Mouse (Mus musculus) intestine, postnatal 0 days (tissue): ENCODE measurements around the gene Hs3st5. TPM values are rescaled to one million over a fixed set of nuclear protein-coding genes. Genes with fewer than 3 reads are reported as not detected.
A peak's percentile ranks its signal among the peaks of the same experiment; 100 is the strongest.

Source experiments
- ATAC-seq: fragments of 200-750 bp; cut with Nextera tagmentation; 2 replicates; pipeline ENCODE4 v1.8.0; 2017; ENCODE audit warnings: mild to moderate bottlenecking, moderate TSS enrichment, moderate library complexity
- H3K27ac ChIP-seq: fragments of 300-500 bp; sonication (generic); 2 replicates; pipeline ENCODE4 v1.5.1; 2014; ENCODE audit warnings: mild to moderate bottlenecking, low read depth, low read length, moderate library complexity
- H3K27me3 ChIP-seq: fragments of 300-500 bp; sonication (generic); replicated peaks from 2 replicates; pipeline ENCODE4 v1.6.1; 2014; ENCODE audit warnings: low read length, mixed read lengths; ENCODE audit not compliant: control insufficient read depth, insufficient read depth
- H3K36me3 ChIP-seq: fragments of 300-500 bp; sonication (generic); 2 replicates; pipeline ENCODE4 v1.6.1; 2014; ENCODE audit warnings: mild to moderate bottlenecking, moderate library complexity; ENCODE audit not compliant: control insufficient read depth, insufficient read depth
- H3K4me1 ChIP-seq: fragments of 300-500 bp; sonication (generic); replicated peaks from 2 replicates; pipeline ENCODE4 v1.6.1; 2014; ENCODE audit warnings: antibody characterized with exemption, low read length, mixed read lengths; ENCODE audit not compliant: control insufficient read depth, insufficient read depth
- H3K4me2 ChIP-seq: fragments of 300-500 bp; sonication (generic); replicated peaks from 2 replicates; pipeline ENCODE4 v1.6.1; 2014; ENCODE audit warnings: low read depth, mild to moderate bottlenecking, moderate library complexity
- H3K4me3 ChIP-seq: fragments of 300-500 bp; sonication (generic); 2 replicates; pipeline ENCODE4 v1.5.1; 2014; ENCODE audit warnings: low read depth, low read length
- H3K9ac ChIP-seq: fragments of 300-500 bp; sonication (generic); 2 replicates; pipeline ENCODE4 v1.6.1; 2014; ENCODE audit warnings: mild to moderate bottlenecking, low read depth, low read length
- H3K9me3 ChIP-seq: fragments of 300-500 bp; sonication (generic); 2 replicates; pipeline ENCODE4 v1.6.1; 2016; ENCODE audit warnings: mixed run types; ENCODE audit not compliant: control insufficient read depth
- CTCF ChIP-seq: sonication (generic); IDR thresholded peaks from 2 replicates; pipeline ENCODE4 v1.5.1; 2016; ENCODE audit warnings: low read depth, mild to moderate bottlenecking, control low read depth, antibody characterized with exemption, moderate library complexity
- WGBS: fragments of 180-500 bp; shearing (Covaris S2); extraction: QIAGEN DNeasy Blood & Tissue Kit; methylation state at CpG from one replicate; pipeline ENCODE4 v1.1.7; 2014; 5-methylcytosine and 5-hydroxymethylcytosine counted together
- polyA plus RNA-seq: library from polyadenylated mRNA; unstranded; fragments of >200 nt; fragmentation: Nextera tagmentation; extraction: Ambion mirVana; gene quantifications from 2 replicates; pipeline ENCODE4 v1.2.1, GENCODE M21; 2015

Gene Hs3st5
- polyA plus RNA-seq, 1 experiment from 2014 or later: 1.4 TPM

DNA sequence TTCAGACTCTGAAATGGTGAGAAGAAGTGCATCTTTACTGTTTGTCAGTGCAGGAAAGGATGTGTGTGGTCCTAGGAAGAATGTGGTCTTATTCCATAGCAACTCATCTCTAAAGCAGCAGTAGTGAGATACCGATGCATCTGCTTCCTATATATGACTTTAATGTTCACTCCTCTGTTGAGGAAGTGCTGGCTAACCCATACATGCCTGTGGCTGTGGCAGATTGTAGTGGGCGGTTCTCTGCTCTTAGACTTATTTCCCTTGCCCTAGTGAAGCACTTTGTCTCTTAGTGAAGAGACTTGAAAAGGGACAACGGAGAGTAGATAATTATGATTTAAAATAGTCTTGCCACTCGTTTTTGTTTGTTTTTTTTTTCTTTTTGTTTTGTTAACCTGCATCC is 47.4 kb downstream of the Hs3st5 start:
- H3K27ac ChIP-seq: no peak overlapping the region
- no peak for TF ChIP-seq CTCF
- H3K36me3 ChIP-seq: no peaks in the 10 kb centered on the region
- no peak overlapping the region for H3K4me3 ChIP-seq
- H3K9ac ChIP-seq: no peak overlapping the region
- no peak overlapping the region for H3K4me2 ChIP-seq
- H3K4me1 ChIP-seq: no peaks in the 10 kb centered on the region
- H3K27me3 ChIP-seq: no peaks in the 10 kb centered on the region
- ATAC-seq: no peak
- no peaks in the 10 kb centered on the region for H3K9me3 ChIP-seq
- WGBS: 57% methylated on average over 4 of the region's 4 CpGs

DNA sequence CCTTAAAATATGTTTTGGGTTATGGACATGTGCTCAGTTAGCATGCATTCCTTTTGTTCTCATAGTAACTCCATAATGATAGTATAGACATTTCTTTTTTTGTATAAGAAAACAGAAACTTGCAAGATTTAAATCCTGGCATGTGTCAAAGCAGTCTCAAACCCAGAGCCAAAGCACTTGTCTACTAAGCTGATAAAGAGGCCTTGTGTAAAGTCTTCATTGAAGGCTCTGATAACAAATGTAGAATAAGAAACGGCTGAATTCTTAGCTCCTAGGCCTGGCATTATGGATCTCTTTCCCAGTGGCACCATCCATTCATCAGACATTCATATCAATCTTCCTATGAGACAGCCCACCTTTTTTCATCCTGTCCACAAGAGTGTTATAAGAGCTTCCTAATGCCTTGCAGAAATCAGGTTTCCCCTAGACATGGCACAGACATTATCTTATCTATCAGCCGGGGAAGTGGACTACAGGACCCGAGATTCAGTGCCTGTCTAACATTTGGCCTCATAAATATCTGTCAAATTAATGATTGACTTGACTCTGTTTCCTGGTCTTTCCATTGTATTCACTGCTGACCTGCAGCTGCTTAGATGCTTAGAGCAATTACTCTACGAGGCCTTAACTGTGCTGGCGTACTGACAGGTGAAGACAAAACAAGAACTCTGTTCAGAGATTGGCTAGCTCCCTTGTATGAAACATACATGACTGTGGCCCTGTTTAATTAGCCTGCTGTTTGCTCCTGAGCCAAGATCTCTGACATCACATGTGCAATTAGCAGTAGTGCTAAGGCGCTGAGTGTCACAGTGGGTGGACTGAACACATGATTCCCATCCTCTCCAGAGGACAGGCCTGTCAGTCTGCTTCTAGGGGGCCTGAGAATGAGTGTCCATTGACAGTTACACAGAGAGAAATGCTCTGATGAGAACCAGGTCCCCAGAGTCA is 48.6 kb downstream of the Hs3st5 start:
- no peaks in the 10 kb centered on the region for H3K4me1 ChIP-seq
- no peaks in the 10 kb centered on the region for H3K9me3 ChIP-seq
- no peak overlapping the region for H3K4me2 ChIP-seq
- H3K27me3 ChIP-seq: no peaks in the 10 kb centered on the region
- H3K9ac ChIP-seq: no peak overlapping the region
- no peak overlapping the region for H3K4me3 ChIP-seq
- H3K36me3 ChIP-seq: no peaks in the 10 kb centered on the region
- no peak for TF ChIP-seq CTCF
- peak; percentile 99 for ATAC-seq
- H3K27ac ChIP-seq: no peak overlapping the region
- WGBS: 25% methylated on average over 6 of the region's 6 CpGs

DNA sequence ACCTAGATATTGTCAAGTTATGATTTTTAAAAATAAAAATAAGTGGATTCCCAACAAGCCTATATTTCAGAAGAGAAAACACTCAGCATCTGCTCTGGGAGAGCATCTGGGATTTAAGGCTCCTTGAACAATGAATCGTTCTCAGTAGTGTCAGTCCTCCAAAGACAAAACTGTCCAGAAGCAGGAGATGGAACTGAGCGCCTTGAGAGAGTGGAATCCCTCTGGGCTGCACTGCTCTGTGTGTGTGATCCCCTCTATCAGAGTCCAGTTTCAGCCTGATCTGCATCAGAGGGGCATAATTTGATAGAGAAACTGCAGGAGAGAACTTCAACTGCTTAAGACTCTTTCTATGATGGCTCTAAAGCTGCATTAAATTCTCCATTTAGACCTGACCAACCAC is 49.5 kb downstream of the Hs3st5 start:
- no peak overlapping the region for H3K27ac ChIP-seq
- no peak for ATAC-seq
- TF ChIP-seq CTCF: no peak
- no peaks in the 10 kb centered on the region for H3K4me1 ChIP-seq
- no peaks in the 10 kb centered on the region for H3K27me3 ChIP-seq
- H3K4me3 ChIP-seq: no peak overlapping the region
- no peak overlapping the region for H3K4me2 ChIP-seq
- H3K9ac ChIP-seq: no peak overlapping the region
- 80% methylated on average over 2 of the region's 2 CpGs for WGBS
- no peaks in the 10 kb centered on the region for H3K9me3 ChIP-seq
- no peaks in the 10 kb centered on the region for H3K36me3 ChIP-seq

DNA sequence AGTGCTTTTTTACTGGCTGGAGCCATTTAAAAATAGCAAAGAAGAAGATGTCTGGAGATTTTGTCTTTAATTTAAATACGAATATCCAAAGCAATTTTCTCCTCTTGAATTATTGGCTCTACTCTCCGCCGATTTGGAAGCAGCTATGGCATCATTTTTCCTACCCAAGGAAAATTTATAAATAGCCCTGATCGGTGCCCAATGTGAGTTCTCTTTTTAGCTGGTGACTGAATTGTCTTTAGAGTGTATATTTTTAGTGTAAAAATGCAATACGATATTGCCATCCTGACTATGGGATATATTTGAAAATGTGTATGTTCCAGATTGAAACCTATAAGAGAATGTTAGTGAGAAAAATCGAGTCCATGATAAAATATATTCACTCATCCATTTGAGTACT is 51.1 kb downstream of the Hs3st5 start:
- H3K27me3 ChIP-seq: no peaks in the 10 kb centered on the region
- WGBS: 89% methylated on average over 6 of the region's 6 CpGs
- H3K4me3 ChIP-seq: no peak overlapping the region
- H3K9me3 ChIP-seq: no peaks in the 10 kb centered on the region
- H3K36me3 ChIP-seq: no peaks in the 10 kb centered on the region
- no peak overlapping the region for H3K9ac ChIP-seq
- no peak for ATAC-seq
- TF ChIP-seq CTCF: no peak
- H3K27ac ChIP-seq: no peak overlapping the region
- no peak overlapping the region for H3K4me2 ChIP-seq
- no peaks in the 10 kb centered on the region for H3K4me1 ChIP-seq

DNA sequence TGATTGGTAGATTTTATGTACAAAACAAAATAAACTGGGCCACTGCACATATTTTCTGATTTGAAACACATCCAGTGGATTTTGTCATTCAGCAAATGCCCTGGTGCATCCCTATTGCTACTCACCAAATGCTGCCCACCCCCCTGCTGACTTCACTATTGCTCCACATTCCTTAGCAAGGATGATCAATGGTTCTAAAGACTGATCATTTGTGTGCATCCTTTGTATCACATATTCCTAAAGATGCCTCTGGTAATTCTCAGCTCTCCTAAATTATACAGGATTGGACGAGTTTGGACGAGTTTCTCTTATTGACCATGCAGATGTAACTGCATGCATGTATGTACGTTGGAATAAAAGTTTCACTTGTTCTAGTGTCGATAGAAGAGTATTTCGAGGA is 52.1 kb downstream of the Hs3st5 start:
- Histone ChIP-seq H3K27ac (no peak overlapping the region), H3K9me3 (no peaks in the 10 kb centered on the region), H3K36me3 (no peaks in the 10 kb centered on the region), H3K4me2 (no peak overlapping the region), H3K27me3 (no peaks in the 10 kb centered on the region), H3K4me1 (no peaks in the 10 kb centered on the region), H3K9ac (no peak overlapping the region), H3K4me3 (no peak overlapping the region)
- no peak for ATAC-seq
- TF ChIP-seq CTCF: no peak
- 88% methylated on average over 5 of the region's 5 CpGs for WGBS

DNA sequence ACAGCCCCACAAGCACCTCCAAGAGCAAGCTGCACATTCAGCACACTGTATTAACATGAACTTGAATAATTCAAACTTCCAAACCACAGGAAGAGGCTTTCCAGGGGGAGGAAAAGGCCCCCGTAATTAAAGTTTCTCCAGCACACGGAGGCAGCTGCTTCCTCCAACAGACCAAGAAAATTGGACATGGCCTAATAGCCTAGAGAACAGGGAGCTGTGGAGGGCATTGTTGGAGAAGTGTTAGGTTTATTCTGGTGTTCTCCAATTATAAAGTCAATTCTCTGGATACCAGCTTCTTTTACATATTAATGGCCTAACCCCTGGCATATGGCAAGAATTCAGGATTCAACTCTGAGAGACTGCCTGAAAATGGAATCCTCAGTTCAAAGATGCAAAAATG is 60.6 kb downstream of the Hs3st5 start:
- H3K9me3 ChIP-seq: no peaks in the 10 kb centered on the region
- no peak for TF ChIP-seq CTCF
- H3K4me3 ChIP-seq: no peak overlapping the region
- no peak for ATAC-seq
- no peaks in the 10 kb centered on the region for H3K27me3 ChIP-seq
- H3K4me2 ChIP-seq: no peak overlapping the region
- no peaks in the 10 kb centered on the region for H3K36me3 ChIP-seq
- no peak overlapping the region for H3K9ac ChIP-seq
- no peak overlapping the region for H3K27ac ChIP-seq
- no peaks in the 10 kb centered on the region for H3K4me1 ChIP-seq
- 63% methylated on average over 2 of the region's 2 CpGs for WGBS
